Mouse (Mus musculus) spleen, adult 2 months (tissue): ENCODE measurements around the gene Pde5a. TPM values are rescaled to one million over a fixed set of nuclear protein-coding genes. Genes with fewer than 3 reads are reported as not detected.

ENCODE experiments used
- DNase-seq, 2 experiments: peaks; one replicate each; pipeline versions ENCODE4 v3.0.0 to v3.0.0-alpha.2; 2012 to 2021; ENCODE audit warnings: low spot score in 2 of 2, low read depth in 1 of 2
- H3K27ac ChIP-seq: fragments of 200-500 bp; 2 replicates; pipeline ENCODE4 v1.5.1; 2012; ENCODE audit warnings: low read length, inconsistent platforms; ENCODE audit not compliant: insufficient read depth
- H3K27me3 ChIP-seq: fragments of 200-500 bp; 2 replicates; pipeline ENCODE4 v1.6.1; 2012; ENCODE audit warnings: mild to moderate bottlenecking, moderate library complexity, low read length, inconsistent platforms; ENCODE audit not compliant: control insufficient read depth, insufficient read depth
- H3K36me3 ChIP-seq: fragments of 200-500 bp; 2 replicates; pipeline ENCODE4 v1.6.1; 2012; ENCODE audit warnings: mild to moderate bottlenecking, low read length, inconsistent platforms; ENCODE audit not compliant: control insufficient read depth, insufficient read depth
- H3K4me1 ChIP-seq: fragments of 200-500 bp; 2 replicates; pipeline ENCODE4 v1.6.1; 2011; ENCODE audit warnings: inconsistent platforms; ENCODE audit not compliant: control insufficient read depth, insufficient read depth, insufficient read length
- H3K4me3 ChIP-seq: fragments of 200-500 bp; 2 replicates; pipeline ENCODE4 v1.5.1; 2011; ENCODE audit warnings: mild to moderate bottlenecking, inconsistent platforms; ENCODE audit not compliant: insufficient read depth, insufficient read length; ENCODE audit errors: extremely low read depth
- CTCF ChIP-seq: fragments of 200-500 bp; IDR thresholded peaks from 2 replicates; pipeline ENCODE4 v1.5.1; 2011; ENCODE audit warnings: mild to moderate bottlenecking, inconsistent platforms; ENCODE audit not compliant: insufficient read depth, insufficient read length, insufficient replicate concordance; ENCODE audit errors: extremely low read depth
- POLR2A ChIP-seq: fragments of 200-500 bp; IDR thresholded peaks from 2 replicates; pipeline ENCODE4 v1.6.1; 2011; ENCODE audit warnings: low read depth, low read length, inconsistent platforms
- WGBS: fragments of 180-500 bp; shearing (Covaris S2); methylation state at CpG from one replicate; pipeline ENCODE4 v1.1.7; 2018; 5-methylcytosine and 5-hydroxymethylcytosine counted together
- polyA plus RNA-seq: library from polyadenylated mRNA; depleted of rRNA; stranded (reverse); fragments of >200 nt; gene quantifications from 2 replicates; pipeline ENCODE4 v1.2.3, GENCODE M21; 2012; rRNA removed

Pde5a gene
- 1.3 and 1.4 TPM in 2 replicates for polyA plus RNA-seq

DNA sequence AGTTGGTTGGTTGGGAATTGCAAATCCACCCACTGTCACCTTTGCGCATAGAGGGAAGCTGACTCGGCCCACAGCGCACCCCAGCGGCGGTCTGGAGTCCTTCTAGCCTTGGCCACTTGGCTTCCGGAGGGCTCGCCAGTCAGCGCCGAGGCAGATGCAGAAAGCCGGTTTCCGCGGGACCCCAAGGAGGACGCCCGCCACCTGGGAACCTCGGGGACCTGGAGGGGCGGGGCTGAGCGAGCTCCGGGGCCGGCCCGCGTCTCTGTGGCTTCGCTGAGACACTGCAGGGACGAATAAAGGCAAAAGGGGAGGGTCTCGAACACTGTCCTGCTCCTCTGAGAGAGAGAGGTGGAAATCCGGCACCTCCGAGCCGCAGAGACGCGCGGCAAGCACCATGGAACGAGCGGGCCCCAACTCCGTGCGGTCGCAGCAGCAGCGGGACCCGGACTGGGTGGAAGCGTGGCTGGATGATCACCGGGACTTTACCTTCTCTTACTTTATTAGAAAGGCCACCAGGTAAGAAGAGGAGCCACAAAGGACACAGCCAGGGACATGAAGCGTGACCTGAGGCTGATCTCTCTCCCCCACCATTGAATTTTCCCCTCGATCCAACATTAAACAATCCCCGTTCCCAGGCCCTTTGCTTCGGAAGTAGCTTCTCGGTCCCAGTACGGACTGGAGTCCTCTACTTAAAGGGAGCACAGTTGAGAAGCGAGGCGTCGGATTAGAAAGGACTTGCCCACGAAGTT is at the start of gene Pde5a:
Gene Pde5a (plus strand): TSS at position 96 of the 749 bp plus-strand sequence.
- under 1% methylated on average over 49 of the region's 49 CpGs for WGBS

DNA sequence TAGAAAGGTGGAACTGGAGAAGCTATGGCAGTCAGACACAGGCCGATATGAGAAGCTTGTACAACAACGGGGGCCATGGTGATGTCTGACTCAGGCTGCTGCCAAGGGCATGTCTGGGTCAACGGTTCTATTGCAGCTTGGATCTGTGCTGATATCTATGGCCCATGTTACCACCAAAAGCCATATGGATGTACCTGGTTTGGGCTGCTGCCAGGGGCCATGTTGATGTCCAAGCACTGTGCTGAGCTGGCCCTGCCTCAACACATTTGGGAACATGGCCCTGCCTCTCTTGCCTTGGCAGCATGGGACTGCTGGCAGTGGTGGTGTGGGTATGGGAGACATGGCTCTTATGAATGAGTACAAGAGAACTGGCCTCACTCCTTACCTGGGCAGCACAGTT is 47.9 kb upstream of the Pde5a start:
- no peaks in the 10 kb centered on the region for H3K4me1 ChIP-seq
- TF ChIP-seq CTCF (no peak), POLR2A (no peak)
- DNase-seq: no peak
- 93% methylated on average over 3 of the region's 3 CpGs for WGBS
- no peaks in the 10 kb centered on the region for H3K27me3 ChIP-seq
- no peak overlapping the region for H3K4me3 ChIP-seq
- H3K27ac ChIP-seq: no peak overlapping the region
- no peaks in the 10 kb centered on the region for H3K36me3 ChIP-seq

More for the DNA sequence above, at the start of gene Pde5a:
- peak within 1 kb of the TSS; percentile 28; the same call in 1 of the 2 replicates for H3K27ac ChIP-seq
- peaks cover 14% of the 10 kb centered on the region for H3K27me3 ChIP-seq
- H3K4me1 ChIP-seq: peaks cover 8% of the 10 kb centered on the region; the same call in 1 of the 2 replicates
- peak within 1 kb of the TSS; percentile 76 for H3K4me3 ChIP-seq
- DNase-seq: peak in 1 of 2 experiments; percentile 57
- H3K36me3 ChIP-seq: no peaks in the 10 kb centered on the region
- TF ChIP-seq CTCF (peak; percentile 64), POLR2A (no peak)

DNA sequence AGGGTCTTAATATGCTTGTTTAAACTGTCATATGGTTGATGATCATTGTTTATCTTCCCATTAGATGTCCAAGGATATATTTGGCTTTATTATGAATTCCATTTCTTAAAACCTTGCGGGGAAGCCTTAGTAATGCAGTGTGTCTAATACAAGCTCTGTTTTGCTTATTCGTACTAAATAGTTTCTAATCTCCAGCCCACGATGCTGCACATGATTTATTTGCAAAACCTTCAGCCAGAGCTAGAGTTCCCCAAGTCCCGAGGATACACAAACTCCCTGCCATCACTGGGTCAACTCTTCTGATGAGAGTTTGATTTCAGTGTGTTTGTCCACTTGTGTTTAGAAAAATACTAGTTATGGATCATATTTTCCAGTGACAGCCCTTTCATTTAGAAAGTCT is 46.4 kb upstream of the Pde5a start:
- Histone ChIP-seq H3K4me3 (no peak overlapping the region), H3K27me3 (no peaks in the 10 kb centered on the region), H3K4me1 (no peaks in the 10 kb centered on the region), H3K36me3 (no peaks in the 10 kb centered on the region), H3K27ac (no peak overlapping the region)
- no peak for TF ChIP-seq POLR2A
- TF ChIP-seq CTCF: no peak
- no peak for DNase-seq
- 87% methylated on average over 4 of the region's 4 CpGs for WGBS

DNA sequence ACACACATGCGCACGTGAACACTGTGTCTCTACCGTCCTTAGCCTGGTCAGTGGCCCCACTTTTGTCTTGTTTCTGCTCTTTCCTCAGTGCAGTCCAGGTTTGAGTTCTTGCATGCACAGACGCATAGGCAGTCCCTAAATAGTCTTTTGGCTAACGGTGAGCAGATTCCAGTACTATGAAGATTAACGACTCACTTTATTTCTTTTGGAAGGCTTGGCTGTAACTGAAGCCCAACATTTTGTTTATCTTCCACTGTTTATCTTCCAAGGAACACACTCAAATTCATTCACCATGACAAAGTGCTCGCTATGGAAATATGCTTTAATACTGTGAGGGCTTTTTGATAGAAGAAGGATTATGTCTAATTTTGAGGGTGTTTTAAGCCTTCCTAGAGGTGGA is 43.9 kb upstream of the Pde5a start:
- no peaks in the 10 kb centered on the region for H3K36me3 ChIP-seq
- H3K27ac ChIP-seq: no peak overlapping the region
- whole genome bisulfite sequencing: 87% methylated on average over 7 of the region's 7 CpGs
- H3K4me3 ChIP-seq: no peak overlapping the region
- no peaks in the 10 kb centered on the region for H3K4me1 ChIP-seq
- TF ChIP-seq CTCF: no peak
- TF ChIP-seq POLR2A: no peak
- DNase-seq: no peak
- no peaks in the 10 kb centered on the region for H3K27me3 ChIP-seq

DNA sequence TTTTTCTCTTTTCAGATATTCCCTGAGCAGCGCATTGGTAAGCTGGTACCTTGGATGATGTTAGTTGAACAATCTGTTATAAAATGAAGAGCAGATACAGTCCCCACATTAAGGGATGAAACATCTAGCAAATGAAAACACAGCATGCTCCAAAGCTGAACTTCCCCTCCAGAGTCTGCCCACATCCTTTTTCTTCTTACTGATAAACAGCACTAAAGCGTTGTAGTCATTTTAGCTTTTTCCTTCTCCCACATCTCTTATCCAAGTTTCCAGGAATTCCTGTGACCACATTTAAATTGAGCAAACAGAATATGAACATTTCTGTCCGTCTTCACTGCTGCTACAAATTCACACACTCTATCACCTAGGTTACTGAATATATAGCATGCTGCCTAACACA is 35.7 kb upstream of the Pde5a start:
- Histone ChIP-seq H3K27me3 (no peaks in the 10 kb centered on the region), H3K4me1 (no peaks in the 10 kb centered on the region), H3K36me3 (no peaks in the 10 kb centered on the region), H3K27ac (no peak overlapping the region), H3K4me3 (no peak overlapping the region)
- 50% methylated on average over 3 of the region's 3 CpGs for WGBS
- TF ChIP-seq CTCF (no peak), POLR2A (no peak)
- DNase-seq: no peak

DNA sequence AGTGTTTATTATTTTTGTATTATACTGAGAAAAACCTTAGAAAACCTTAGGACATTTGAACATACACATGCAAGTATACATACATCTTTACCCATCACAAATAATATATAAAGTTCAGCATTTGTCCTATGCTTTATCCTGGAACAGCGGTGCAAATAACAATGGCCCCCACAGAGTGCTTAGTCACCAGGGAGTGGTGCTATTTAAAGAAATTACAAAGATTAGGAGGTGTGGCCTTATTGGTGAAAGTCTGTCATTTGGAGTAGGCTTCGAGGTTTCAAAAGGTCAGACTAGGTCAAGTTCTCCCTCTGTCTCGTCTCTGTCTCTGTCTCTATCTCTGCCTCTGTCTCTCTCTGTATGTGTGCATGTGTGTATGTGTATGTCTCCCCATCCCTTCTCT is 32.9 kb upstream of the Pde5a start:
- H3K27ac ChIP-seq: no peak overlapping the region
- H3K4me3 ChIP-seq: no peak overlapping the region
- H3K36me3 ChIP-seq: no peaks in the 10 kb centered on the region
- no peak for DNase-seq
- H3K4me1 ChIP-seq: no peaks in the 10 kb centered on the region
- H3K27me3 ChIP-seq: no peaks in the 10 kb centered on the region
- WGBS: 65% methylated on average over 3 of the region's 3 CpGs
- TF ChIP-seq POLR2A: no peak

DNA sequence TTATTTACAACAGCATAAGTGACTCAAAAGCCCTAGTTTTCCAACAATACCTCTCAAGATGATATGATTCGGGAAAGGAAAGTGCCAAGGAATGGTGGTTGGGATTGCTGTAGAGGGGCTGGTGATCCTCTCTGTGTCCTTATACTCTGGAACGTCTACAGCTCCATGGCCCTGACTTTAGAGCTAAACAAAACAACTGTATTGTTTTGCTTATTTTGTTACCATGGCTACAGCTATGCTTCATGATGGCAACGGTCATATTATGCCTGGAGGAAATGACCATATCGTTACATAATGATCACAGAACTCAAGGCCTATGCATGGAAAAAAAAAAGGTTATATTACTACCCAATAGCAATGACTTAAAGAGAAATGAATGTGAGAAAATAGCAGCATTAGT is 32.1 kb upstream of the Pde5a start:
- 82% methylated on average over 4 of the region's 4 CpGs for WGBS
- DNase-seq: no peak
- TF ChIP-seq CTCF: no peak
- TF ChIP-seq POLR2A: no peak
- Histone ChIP-seq H3K36me3 (no peaks in the 10 kb centered on the region), H3K4me3 (no peak overlapping the region), H3K27ac (no peak overlapping the region), H3K4me1 (no peaks in the 10 kb centered on the region), H3K27me3 (no peaks in the 10 kb centered on the region)
